ENCODE assay signal across 9 mouse cellular contexts in genomic region chr5:24596519-24597171, GRCm38 (mm10). TPM values are rescaled to one million over a fixed set of nuclear protein-coding genes. Genes with fewer than 3 reads are reported as not detected.
DNase-seq lines count a peak whose midpoint lies in the region; ATAC-seq lines count a peak whose summit lies in the region.
"Had no signal": no experiment of that assay in that cellular context is flagged by ENCODE, and none has a peak within 500 bp of the region (broad histone marks: within the 10 kb centered on the region; RNA-seq: fewer than 3 reads in every experiment).

No protein-coding gene starts in this region.

- ATAC-seq in embryonic facial prominence, embryonic 14.5 days (ENCODE audit: low read depth) = no peak; the same call in 1 of the 2 replicates
- ATAC-seq in hindbrain, embryonic 14.5 days (ENCODE audit: low FRiP score) = peak; percentile 39
- no peak for ATAC-seq in limb, embryonic 11.5 days (ENCODE audit: insufficient number of reproducible peaks, low FRiP score, low TSS enrichment, low read depth)
- peak; percentile 34; the same call in 1 of the 2 replicates for ATAC-seq in neutrophil, adult 5-6 weeks (ENCODE audit: extremely low read depth, insufficient number of reproducible peaks, low FRiP score, poor library complexity, severe bottlenecking)

- no peaks in the 10 kb centered on the region for H3K27me3 ChIP-seq in embryonic facial prominence, embryonic 14.5 days (replicated peaks; ENCODE audit: control insufficient read depth, insufficient read depth, low read length)
- H3K27me3 ChIP-seq in hindbrain, embryonic 14.5 days (ENCODE audit: control insufficient read depth, insufficient read depth, low read length) = no peaks in the 10 kb centered on the region
- no peaks in the 10 kb centered on the region for H3K27me3 ChIP-seq in limb, embryonic 11.5 days (ENCODE audit: control insufficient read depth, insufficient read depth, low read length)

- peak; percentile 33 for DNase-seq in adrenal gland, postnatal 14 days
- DNase-seq in adrenal gland, adult 2 months = no peak
- DNase-seq in CD4-positive helper T cell, adult 2 months (ENCODE audit: low read depth, low spot score) = peak; percentile 68
- DNase-seq in embryonic facial prominence, embryonic 14.5 days (ENCODE audit: low spot score) = peak; percentile 70
- peak; percentile 67 for DNase-seq in hindbrain, embryonic 14.5 days (ENCODE audit: low spot score)
- DNase-seq in limb, embryonic 11.5 days (ENCODE audit: low spot score) = no peak
- no peak for DNase-seq in adrenal gland, postnatal 10 days

- no peak overlapping the region for H3K4me3 ChIP-seq in embryonic facial prominence, embryonic 14.5 days (ENCODE audit: low read depth, low read length)
- peak overlapping the region; percentile 7; the same call in 1 of the 2 replicates for H3K4me3 ChIP-seq in hindbrain, embryonic 14.5 days (replicated peaks; ENCODE audit: low read length)
- H3K4me3 ChIP-seq in limb, embryonic 11.5 days (ENCODE audit: low read depth, low read length) = no peak overlapping the region
- H3K4me3 ChIP-seq: erythroblast, embryonic 14.5 days had no signal

- peaks cover 46% of the 10 kb centered on the region for H3K36me3 ChIP-seq in embryonic facial prominence, embryonic 14.5 days (ENCODE audit: control insufficient read depth, insufficient read depth, low read length)
- peaks cover 44% of the 10 kb centered on the region for H3K36me3 ChIP-seq in hindbrain, embryonic 14.5 days (replicated peaks; ENCODE audit: control insufficient read depth, insufficient read depth)
- peaks cover 3% of the 10 kb centered on the region; the same call in 1 of the 2 replicates for H3K36me3 ChIP-seq in limb, embryonic 11.5 days (ENCODE audit: control insufficient read depth, insufficient read depth, low read length)

- no peaks in the 10 kb centered on the region for H3K9me3 ChIP-seq in embryonic facial prominence, embryonic 14.5 days (ENCODE audit: control insufficient read depth, low read length)
- no peaks in the 10 kb centered on the region for H3K9me3 ChIP-seq in hindbrain, embryonic 14.5 days (ENCODE audit: control insufficient read depth, low read length)
- no peaks in the 10 kb centered on the region for H3K9me3 ChIP-seq in limb, embryonic 11.5 days (ENCODE audit: control insufficient read depth, low read length)

- H3K9ac ChIP-seq in embryonic facial prominence, embryonic 14.5 days (ENCODE audit: low read depth, low read length) = no peak overlapping the region
- H3K9ac ChIP-seq in hindbrain, embryonic 14.5 days = peak overlapping the region; percentile 37
- H3K9ac ChIP-seq in limb, embryonic 11.5 days (ENCODE audit: low read length) = peak overlapping the region; percentile 3; the same call in 1 of the 2 replicates

- H3K4me1 ChIP-seq in embryonic facial prominence, embryonic 14.5 days (ENCODE audit: control insufficient read depth, insufficient read depth, low read length) = peaks cover 26% of the 10 kb centered on the region
- peaks cover 60% of the 10 kb centered on the region for H3K4me1 ChIP-seq in hindbrain, embryonic 14.5 days (replicated peaks; ENCODE audit: control insufficient read depth, insufficient read depth, low read length)
- H3K4me1 ChIP-seq in limb, embryonic 11.5 days (ENCODE audit: control insufficient read depth, insufficient read depth, low read length) = peaks cover 25% of the 10 kb centered on the region

- no peak overlapping the region; the same call in 1 of the 2 replicates for H3K27ac ChIP-seq in embryonic facial prominence, embryonic 14.5 days (replicated peaks; ENCODE audit: low read depth, low read length)
- H3K27ac ChIP-seq in hindbrain, embryonic 14.5 days = peak overlapping the region; percentile 83
- no peak overlapping the region for H3K27ac ChIP-seq in limb, embryonic 11.5 days (replicated peaks; ENCODE audit: low read depth, low read length)

- 18% methylated on average over 11 of the region's 11 CpGs for WGBS in embryonic facial prominence, embryonic 14.5 days
- WGBS in hindbrain, embryonic 14.5 days = 11% methylated on average over 11 of the region's 11 CpGs
- WGBS in limb, embryonic 11.5 days = 24% methylated on average over 11 of the region's 11 CpGs

- peak overlapping the region; percentile 11; the same call in 1 of the 2 replicates for H3K4me2 ChIP-seq in embryonic facial prominence, embryonic 14.5 days (ENCODE audit: low read depth, low read length)
- H3K4me2 ChIP-seq in hindbrain, embryonic 14.5 days (replicated peaks) = peak overlapping the region; percentile 39
- H3K4me2 ChIP-seq in limb, embryonic 11.5 days (ENCODE audit: low read depth, severe bottlenecking) = no peak overlapping the region

RNA-seq across cellular contexts. Expression of gene Chpf2, which starts 10.1 kb away (rescaled TPM):
- 32.3 and 44.0 TPM in 2 replicates for total RNA-seq in adrenal gland, postnatal 14 days (2021)
- total RNA-seq in adrenal gland, adult 2 months (2021) = 10 to 100 TPM; 37.9 to 49.7 TPM
- 60.0 and 76.6 TPM in 2 replicates for polyA plus RNA-seq in adrenal gland, adult 2 months (2012; rRNA removed)
- 21.2 and 23.4 TPM in 2 replicates for polyA plus RNA-seq in embryonic facial prominence, embryonic 14.5 days (2014; fragmentation: Nextera tagmentation; extraction: Ambion mirVana)
- polyA plus RNA-seq in hindbrain, embryonic 14.5 days (2014; fragmentation: Nextera tagmentation; extraction: Ambion mirVana) = 14.0 and 14.4 TPM in 2 replicates
- polyA plus RNA-seq in limb, embryonic 11.5 days (2014; fragmentation: Nextera tagmentation; extraction: Ambion mirVana) = 8.1 and 9.0 TPM in 2 replicates
- total RNA-seq in neutrophil, adult 5-6 weeks (2017) = 28.4 and 37.9 TPM in 2 replicates
- total RNA-seq in adrenal gland, postnatal 10 days (2021) = 10 to 100 TPM; 35.4 to 46.3 TPM

RNA-seq across cellular contexts. Expression of gene Abcf2, which starts 19.4 kb away (rescaled TPM):
- 59.3 and 67.0 TPM in 2 replicates for total RNA-seq in adrenal gland, postnatal 14 days (2021)
- total RNA-seq in adrenal gland, adult 2 months (2021) = 10 to 100 TPM; 72.0 TPM
- 66.9 and 82.4 TPM in 2 replicates for polyA plus RNA-seq in adrenal gland, adult 2 months (2012; rRNA removed)
- 83.7 and 96.3 TPM in 2 replicates for polyA plus RNA-seq in embryonic facial prominence, embryonic 14.5 days (2014; fragmentation: Nextera tagmentation; extraction: Ambion mirVana)
- 72.3 and 87.2 TPM in 2 replicates for polyA plus RNA-seq in hindbrain, embryonic 14.5 days (2014; fragmentation: Nextera tagmentation; extraction: Ambion mirVana)
- polyA plus RNA-seq in limb, embryonic 11.5 days (2014; fragmentation: Nextera tagmentation; extraction: Ambion mirVana) = 149 and 155 TPM in 2 replicates
- 40.0 and 40.4 TPM in 2 replicates for total RNA-seq in neutrophil, adult 5-6 weeks (2017)
- total RNA-seq in adrenal gland, postnatal 10 days (2021) = 10 to 100 TPM; 51.0 to 53.3 TPM

RNA-seq across cellular contexts. Expression of gene Smarcd3, which starts 27.6 kb away (rescaled TPM):
- total RNA-seq in adrenal gland, postnatal 14 days (2021) = 15.5 and 24.3 TPM in 2 replicates
- total RNA-seq in adrenal gland, adult 2 months (2021) = 10 to 100 TPM; 14.2 to 25.0 TPM
- 53.1 and 71.3 TPM in 2 replicates for polyA plus RNA-seq in adrenal gland, adult 2 months (2012; rRNA removed)
- polyA plus RNA-seq in embryonic facial prominence, embryonic 14.5 days (2014; fragmentation: Nextera tagmentation; extraction: Ambion mirVana) = 48.9 and 54.7 TPM in 2 replicates
- polyA plus RNA-seq in hindbrain, embryonic 14.5 days (2014; fragmentation: Nextera tagmentation; extraction: Ambion mirVana) = 149 and 171 TPM in 2 replicates
- polyA plus RNA-seq in limb, embryonic 11.5 days (2014; fragmentation: Nextera tagmentation; extraction: Ambion mirVana) = 44.2 and 44.7 TPM in 2 replicates
- 0.25 and 1.0 TPM in 2 replicates for total RNA-seq in neutrophil, adult 5-6 weeks (2017)
- total RNA-seq in adrenal gland, postnatal 10 days (2021) = 10 to 100 TPM; 16.4 to 26.0 TPM
- polyA plus RNA-seq: erythroblast, embryonic 14.5 days had no signal

RNA-seq across cellular contexts. Expression of gene 4931409K22Rik, which starts 40.0 kb away (rescaled TPM):
- not detected in 2 replicates for total RNA-seq in adrenal gland, postnatal 14 days (2021)
- not detected for total RNA-seq in adrenal gland, adult 2 months (2021)
- polyA plus RNA-seq in adrenal gland, adult 2 months (2012; rRNA removed) = not detected in 2 replicates
- not detected in 2 replicates for polyA plus RNA-seq in embryonic facial prominence, embryonic 14.5 days (2014; fragmentation: Nextera tagmentation; extraction: Ambion mirVana)
- polyA plus RNA-seq in hindbrain, embryonic 14.5 days (2014; fragmentation: Nextera tagmentation; extraction: Ambion mirVana) = 0.10 and 0.19 TPM in 2 replicates
- polyA plus RNA-seq in limb, embryonic 11.5 days (2014; fragmentation: Nextera tagmentation; extraction: Ambion mirVana) = not detected in 2 replicates
- not detected in 2 replicates for total RNA-seq in neutrophil, adult 5-6 weeks (2017)
- not detected for total RNA-seq in adrenal gland, postnatal 10 days (2021)
- polyA plus RNA-seq: erythroblast, embryonic 14.5 days had no signal

RNA-seq across cellular contexts. Expression of gene Asb10, which starts 55.9 kb away (rescaled TPM):
- total RNA-seq in adrenal gland, postnatal 14 days (2021) = 0.15 and 0.19 TPM in 2 replicates
- not detected for total RNA-seq in adrenal gland, adult 2 months (2021)
- polyA plus RNA-seq in adrenal gland, adult 2 months (2012; rRNA removed) = 0.30 and 0.76 TPM in 2 replicates
- polyA plus RNA-seq in embryonic facial prominence, embryonic 14.5 days (2014; fragmentation: Nextera tagmentation; extraction: Ambion mirVana) = 1.2 and 1.8 TPM in 2 replicates
- polyA plus RNA-seq in hindbrain, embryonic 14.5 days (2014; fragmentation: Nextera tagmentation; extraction: Ambion mirVana) = 0.22 and 0.23 TPM in 2 replicates
- 0.40 and 0.81 TPM in 2 replicates for polyA plus RNA-seq in limb, embryonic 11.5 days (2014; fragmentation: Nextera tagmentation; extraction: Ambion mirVana)
- not detected in 2 replicates for total RNA-seq in neutrophil, adult 5-6 weeks (2017)
- 1 to 10 TPM; 1.0 to 6.2 TPM for total RNA-seq in adrenal gland, postnatal 10 days (2021)
- polyA plus RNA-seq: erythroblast, embryonic 14.5 days had no signal

Comparison
In these comparisons a context has a peak if more than half of its experiments do, and no peak if none do; other contexts are left out.
1. DNase-seq: peak in adrenal gland, postnatal 14 days (single experiment), CD4-positive helper T cell, adult 2 months (single experiment), embryonic facial prominence, embryonic 14.5 days (single experiment) and hindbrain, embryonic 14.5 days (single experiment); none in adrenal gland, adult 2 months (single experiment), limb, embryonic 11.5 days (single experiment) and adrenal gland, postnatal 10 days (single experiment).
2. ATAC-seq: peak in hindbrain, embryonic 14.5 days (single experiment) and neutrophil, adult 5-6 weeks (single experiment); none in embryonic facial prominence, embryonic 14.5 days (single experiment) and limb, embryonic 11.5 days (single experiment).